Mouse (Mus musculus) lung, adult 18-20 months (tissue): Measurements from ENCODE around the gene Plod2.

Source experiments
- DNase-seq, 2 experiments: peaks; one replicate each; pipeline ENCODE4 v3.0.0; 2022; ENCODE audit warnings: mixed read lengths in 2 of 2

The Plod2 gene

DNA sequence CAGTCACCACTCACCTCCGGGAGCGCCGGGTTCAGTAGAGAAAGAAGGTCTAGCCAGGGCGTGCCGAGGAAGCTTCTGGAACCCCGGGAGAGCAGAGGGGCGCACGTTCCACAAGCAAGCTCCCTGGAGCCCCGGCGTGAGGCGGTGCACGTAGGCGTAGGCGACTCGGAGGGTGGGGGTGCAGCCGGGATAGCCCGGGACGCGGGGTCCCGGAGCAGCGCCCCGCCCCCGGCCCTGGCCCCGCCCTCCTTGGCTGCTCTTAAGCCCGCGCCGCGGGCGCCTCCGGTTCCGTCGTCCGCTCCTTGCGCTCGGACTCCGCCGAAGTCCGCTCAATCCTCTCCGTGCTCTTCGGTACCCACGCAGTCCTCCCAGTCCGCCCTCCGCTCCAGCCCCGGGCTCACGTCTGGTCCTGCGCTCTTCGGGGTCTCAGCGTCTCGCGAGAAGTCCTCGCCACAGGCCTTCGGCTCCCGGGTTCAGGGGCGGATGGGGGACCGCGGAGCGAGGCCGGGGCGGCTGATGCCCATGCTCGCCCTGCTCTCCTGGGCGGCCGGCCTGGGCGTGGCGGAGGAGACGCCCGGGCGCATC lies at the start of gene Plod2:
TSS of gene Plod2 (plus strand) at position 247 of the 585 bp plus-strand sequence.
- DNase-seq = peak; percentile 77 to 84

DNA sequence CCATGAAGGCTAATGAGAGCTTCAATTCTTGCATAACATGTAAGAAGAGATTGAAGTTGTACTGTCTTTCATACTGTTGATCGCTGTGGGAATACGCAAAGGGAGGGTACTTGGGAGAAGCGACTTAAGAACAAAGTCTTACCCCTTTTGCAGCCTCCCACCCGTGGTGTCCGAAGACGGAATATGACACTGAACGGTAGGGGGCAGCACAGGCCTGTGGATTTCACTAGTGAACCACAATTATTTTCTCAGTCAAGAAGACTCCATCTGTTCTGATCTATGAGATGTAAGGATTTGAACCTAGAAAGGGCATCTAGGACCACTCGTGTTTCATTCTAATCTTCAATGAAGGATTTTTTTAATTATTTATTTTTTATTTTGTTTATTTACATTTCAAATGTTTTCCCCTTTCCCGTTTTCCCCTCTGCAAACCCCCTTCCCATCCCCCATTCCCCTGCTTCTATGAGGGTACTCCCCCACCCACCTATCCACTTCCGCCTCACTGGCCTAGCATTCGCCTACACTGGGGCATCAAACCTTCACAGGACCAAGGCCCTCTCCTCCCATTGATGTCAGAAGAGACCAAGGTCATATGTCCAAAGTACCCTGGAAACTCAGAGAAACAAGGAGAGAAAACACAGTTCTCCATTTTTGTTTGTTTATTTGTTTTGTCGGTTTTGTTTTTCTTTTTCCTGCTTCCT lies 42.2 kb upstream of the Plod2 start:
- peak; percentile 66 to 77 for DNase-seq

DNA sequence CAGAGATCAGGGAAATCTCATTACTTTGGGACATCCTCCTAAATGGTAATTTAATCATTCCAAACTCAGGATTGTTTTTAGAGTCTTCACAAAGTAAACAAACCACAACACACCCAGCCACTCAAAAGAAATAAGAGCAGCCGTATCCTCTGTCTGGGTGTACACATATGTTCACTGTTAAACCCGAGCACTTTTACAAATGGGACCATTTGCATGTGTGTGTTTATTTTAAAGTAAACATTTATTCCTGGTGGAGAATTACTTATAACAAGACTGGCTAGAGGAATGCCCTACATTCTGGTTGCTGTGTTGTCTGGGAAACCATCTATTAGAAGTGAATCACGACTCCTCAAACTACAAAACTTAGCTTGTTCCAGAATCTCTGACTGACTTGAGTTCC lies 37.8 kb upstream of the Plod2 start:
- no peak for DNase-seq

DNA sequence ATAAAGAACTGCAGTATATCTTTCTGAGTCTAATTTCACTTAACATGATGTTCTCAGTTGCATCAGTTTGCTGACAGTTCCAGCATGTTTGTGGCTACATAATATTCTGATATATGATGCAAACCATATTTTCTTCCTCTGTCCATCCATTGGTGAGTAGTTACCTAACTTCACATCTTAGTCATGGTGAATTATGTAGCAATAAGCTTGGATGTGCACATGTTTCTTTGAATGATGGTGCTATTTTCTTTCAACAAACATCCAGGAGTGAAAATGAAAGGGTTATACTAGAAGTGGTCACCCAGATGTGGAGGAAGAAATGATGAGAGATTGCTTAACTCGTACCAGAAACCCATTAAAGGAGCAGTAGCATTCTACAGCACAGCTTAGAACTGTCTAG lies 37.1 kb upstream of the Plod2 start:
- no peak for DNase-seq

DNA sequence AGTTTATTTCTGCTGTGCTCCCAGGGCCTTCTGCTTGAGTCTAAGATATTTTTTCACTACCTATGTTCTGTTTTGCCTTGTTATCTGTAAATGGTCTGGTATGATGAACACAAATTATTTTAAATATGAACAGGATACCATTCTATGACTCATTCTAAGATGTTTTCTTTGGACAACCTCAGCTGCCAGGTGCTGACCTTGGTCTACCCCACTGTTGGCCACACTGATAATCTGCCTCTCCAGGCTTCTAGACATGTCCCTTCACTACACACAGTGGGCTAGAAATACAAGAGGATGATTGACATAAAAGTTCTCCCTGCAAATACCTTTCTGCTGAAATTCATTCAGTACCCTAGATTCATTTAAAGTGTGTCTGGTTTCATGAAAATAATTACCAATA lies 30.3 kb upstream of the Plod2 start:
- DNase-seq = no peak

DNA sequence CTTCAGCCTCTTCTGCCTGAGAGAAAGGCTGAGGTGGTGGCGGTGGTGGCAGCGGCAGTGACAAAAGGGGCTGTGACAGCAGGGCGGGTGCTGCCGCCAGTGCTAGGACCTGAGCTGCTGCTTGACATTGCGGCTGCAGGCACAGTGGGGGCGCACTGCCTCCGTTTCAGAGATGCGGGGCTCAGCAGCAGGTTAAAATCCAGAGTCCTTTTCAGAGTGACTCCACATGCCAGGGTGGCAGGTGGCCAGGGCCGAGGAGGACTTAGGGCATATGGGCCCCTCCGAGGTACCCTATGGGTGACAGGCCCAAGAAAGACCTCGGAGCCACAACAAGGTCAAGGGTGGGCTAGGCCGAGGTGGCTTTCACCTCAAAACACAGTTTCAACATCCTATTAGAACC lies 25.0 kb upstream of the Plod2 start:
- DNase-seq = no peak

DNA sequence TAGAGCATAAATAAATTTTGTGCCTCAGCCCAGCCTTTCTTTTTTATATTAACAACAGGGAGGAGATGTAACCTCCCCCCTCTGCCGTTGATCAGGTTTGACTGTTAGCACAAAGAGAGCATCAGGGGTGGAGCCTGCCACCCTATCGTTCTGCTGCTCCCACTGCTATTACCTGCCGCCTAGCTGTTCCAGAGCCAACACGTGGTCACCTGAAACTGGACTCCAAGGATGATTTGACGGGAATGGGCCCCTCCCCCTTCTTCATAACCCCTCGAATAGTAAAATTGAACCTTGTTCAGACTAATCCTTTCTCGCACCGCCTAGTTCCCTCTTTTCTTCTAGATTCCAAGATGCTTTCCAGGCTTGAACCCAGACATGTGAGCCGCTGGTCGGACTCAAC lies 21.3 kb upstream of the Plod2 start:
- no peak for DNase-seq

DNA sequence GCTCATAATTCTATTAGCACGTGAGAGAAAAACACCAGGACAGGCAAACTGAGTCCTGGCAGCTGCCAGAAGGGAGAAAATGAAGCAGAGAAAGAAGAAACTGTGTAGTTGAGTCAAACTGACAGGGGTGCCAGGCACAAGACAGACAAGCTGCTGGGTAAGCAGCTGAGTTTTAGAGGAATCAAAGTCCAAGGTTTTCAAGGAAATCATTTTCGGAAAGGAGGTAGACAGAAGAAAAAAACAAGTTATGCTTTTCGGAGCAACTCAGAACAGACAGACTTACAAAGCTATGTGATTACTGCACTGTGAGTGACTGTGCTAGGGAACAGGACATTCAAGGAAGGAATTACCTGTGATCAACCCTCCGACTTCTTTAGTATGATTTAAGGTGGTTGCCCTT lies 17.5 kb upstream of the Plod2 start:
- no peak for DNase-seq

DNA sequence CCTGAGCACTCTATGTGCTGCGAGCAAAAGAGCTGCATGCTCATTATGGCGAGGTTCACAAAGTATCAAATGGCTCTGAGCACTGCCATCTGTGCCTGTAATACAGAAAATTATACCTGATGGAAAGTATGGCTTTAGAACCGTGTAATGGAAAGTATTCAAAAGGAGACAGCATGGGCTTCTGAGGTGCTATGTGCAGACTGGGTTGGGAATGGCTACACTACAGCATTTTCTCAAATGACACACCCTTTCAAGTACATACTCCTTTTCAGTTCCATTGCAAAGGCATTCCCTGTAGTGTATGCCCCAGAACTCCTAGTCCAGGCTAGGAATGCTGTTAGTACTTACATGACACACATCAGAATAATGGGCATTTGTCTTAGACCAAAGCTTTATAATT lies 12.0 kb upstream of the Plod2 start:
- DNase-seq = no peak

DNA sequence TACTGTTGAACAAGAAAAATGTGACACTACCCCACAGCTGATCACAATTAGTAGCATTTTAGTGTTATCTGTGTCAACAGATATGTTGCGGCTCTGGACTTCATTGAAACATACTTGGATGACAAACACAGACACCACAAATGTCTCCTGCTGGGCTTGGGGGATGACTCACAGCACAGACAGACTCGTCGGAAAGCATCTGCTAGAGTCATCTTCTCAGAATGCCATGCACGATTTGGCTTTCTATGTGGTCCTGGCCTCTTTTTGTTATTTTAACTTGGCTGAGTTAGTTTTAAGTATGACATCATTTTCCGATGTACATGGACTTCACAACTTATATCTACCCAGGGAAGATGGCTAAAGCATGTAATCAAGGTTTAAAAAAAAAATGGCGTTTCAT lies 4.3 kb upstream of the Plod2 start:
- DNase-seq = no peak

DNA sequence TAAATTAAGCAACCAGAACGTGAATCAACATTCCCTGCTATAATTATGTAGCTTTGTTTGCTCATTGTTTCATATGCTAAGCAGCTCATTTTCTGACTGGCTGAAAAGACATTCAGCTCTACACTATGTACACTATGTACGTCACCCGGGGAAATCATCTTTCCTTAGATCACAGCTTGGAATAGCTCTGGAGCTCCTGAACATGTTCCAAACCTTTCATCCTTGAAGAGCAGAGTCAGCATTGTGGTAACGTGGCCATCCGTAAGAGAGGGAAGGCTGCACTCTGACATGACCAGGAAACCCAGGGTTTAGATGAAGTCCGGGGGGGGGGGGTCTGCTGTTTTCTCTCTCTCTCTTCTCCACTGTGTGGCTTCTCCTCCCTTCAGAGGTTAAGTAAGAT lies 3.8 kb upstream of the Plod2 start:
- no peak for DNase-seq

DNA sequence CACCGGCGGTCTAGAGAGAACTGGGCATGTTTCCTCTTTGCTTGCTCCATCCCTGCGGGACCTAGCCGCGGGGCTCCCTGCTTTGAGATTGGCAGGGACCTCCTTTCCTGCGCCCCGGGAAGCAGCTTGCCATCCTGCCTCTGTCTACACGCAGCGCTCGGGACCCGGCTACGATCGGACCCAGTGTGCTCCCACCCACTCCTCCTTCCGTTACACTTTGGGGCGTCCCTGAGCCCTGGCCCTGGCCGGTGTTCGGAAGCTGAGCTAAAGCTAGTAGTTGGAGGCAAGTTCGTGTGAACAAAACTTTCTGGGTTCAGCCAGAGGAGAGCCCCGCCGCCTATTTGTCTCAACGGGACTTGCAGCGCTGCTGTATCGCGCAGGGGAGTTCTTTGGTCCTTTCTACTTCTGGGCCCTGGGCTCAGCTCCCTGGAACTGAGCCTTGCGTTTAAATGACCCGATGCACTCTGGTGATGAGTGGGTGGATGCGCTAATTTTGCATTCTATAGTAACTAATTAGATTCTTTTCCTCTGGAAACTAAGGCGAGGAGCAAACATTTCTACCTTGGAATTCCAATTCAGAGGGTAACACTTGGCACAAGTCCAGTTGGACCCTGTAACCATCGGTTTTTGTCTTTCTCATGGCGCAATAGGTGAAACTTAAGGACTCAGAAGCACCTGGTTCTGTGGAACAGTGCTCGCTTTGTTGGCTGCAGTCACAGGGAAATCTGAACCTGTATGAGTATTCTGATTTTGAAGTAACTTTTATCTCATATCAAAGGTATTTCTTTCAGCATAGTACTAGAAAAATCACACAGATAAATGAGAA lies 781 bp downstream of the Plod2 start:
- DNase-seq = peak; percentile 36 to 48

DNA sequence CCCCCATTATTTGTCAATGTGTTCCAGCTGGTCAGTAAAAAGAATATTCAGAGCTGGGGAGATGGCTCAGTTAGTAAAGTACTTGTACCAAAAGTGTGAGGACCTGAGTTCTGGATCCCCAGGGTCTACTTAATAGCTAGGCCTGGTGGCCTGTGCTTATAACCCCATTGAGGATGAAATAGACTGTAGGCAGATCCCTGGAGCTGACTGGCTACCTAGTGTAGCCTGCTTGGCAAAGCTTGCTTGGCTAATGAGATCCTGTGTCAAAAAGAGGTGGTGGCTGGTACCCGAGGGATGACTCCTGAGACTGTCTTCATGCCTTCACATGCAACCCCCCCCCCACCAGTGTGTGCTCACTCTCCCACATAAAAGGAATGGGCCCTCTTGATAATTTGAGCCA lies 2.1 kb downstream of the Plod2 start:
- DNase-seq = no peak

DNA sequence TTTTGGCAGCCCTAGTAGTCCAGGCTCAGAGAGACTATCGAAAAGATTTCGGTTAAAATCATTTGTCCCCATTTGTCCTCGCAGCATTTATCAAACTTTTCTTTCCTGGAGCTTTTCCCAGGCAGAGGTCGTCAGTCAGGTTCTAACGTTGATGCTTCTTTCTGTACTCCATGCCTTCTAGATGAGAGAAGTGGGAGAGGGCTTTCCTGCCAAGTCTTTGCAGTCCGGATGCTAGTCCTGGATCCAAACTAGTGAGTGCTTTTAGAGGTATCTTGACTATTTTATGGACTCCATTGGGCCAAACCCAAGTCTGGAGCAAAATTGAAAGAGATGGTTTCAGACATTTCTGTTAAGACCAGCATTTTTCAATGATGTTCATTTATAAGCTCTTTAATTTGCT lies 3.0 kb downstream of the Plod2 start:
- no peak for DNase-seq

DNA sequence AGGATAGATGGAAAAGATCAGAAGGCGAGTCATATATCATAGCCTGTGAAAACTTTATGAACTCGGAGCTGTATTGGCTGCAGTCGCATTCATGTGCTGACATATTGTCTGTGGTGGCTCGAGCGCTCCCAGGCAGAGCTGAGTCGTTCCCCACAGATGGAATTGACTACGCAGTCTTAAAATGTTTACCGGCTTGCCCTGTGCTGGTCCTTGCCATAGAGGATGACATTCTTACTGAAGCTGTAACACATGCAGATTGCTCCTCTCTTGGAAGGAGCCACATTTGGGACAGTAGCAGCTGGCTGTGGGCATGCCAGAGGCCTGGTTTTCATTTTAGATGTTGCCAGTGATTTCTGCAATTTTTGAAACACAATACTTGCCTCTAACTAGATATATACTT lies 4.4 kb downstream of the Plod2 start:
- DNase-seq = no peak

DNA sequence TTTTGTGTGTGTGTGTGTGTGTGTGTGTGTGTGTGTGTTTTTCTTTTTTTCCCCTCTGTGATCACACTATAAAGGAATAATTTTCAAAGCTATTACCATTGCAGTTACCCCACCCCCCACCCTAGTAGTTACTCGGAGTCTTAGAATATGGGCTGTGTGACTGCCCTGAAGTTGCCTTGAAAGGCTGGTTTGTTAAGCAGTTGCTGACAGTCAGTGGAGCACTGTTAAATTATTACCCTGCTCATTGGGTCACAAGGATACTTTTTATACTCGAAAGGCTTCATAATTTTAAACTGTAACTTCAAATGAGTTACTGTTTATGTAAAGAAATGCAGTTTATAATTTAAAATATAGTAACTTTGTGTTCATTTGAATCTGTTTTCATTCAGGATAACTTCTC lies 5.1 kb downstream of the Plod2 start:
- DNase-seq = no peak

DNA sequence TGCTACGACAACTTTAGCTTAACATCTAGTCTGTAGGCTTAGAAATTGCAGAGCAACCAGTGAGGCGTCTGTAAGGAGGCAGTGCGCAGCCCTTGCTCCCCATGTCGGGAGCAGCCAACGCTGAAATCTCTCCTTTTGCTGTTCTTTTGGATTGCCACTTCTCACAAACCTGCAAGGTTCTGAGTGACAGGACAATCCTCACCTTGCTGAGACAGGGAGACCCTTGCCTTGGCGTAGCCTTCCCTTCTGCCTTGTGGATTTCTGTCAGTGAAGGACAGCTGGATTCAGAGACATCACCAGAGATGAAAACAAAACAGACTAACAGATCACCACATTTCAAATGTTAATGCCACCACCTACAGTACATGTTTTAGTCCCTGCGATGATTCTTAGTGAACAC lies 5.8 kb downstream of the Plod2 start:
- no peak for DNase-seq

DNA sequence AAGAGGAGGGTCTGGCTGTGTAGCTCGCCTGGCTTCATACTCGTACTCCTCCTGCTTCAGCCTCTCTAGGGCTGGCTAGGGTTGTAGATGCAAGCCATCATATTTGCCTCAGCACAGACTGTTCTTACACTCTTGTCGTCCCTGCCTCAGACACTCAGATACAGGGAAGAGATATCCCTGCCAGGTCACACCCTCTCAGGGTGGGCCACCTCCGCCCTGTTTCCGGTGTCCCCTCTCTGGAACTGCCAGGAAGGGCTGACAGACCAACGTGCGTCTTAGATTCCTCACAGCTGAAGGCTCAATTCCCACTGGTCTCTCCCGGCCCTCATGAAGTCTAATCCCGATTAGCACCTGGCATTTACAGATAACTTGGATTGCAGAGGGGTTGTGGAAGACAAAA lies 6.6 kb downstream of the Plod2 start:
- DNase-seq = peak; percentile 52 to 69

DNA sequence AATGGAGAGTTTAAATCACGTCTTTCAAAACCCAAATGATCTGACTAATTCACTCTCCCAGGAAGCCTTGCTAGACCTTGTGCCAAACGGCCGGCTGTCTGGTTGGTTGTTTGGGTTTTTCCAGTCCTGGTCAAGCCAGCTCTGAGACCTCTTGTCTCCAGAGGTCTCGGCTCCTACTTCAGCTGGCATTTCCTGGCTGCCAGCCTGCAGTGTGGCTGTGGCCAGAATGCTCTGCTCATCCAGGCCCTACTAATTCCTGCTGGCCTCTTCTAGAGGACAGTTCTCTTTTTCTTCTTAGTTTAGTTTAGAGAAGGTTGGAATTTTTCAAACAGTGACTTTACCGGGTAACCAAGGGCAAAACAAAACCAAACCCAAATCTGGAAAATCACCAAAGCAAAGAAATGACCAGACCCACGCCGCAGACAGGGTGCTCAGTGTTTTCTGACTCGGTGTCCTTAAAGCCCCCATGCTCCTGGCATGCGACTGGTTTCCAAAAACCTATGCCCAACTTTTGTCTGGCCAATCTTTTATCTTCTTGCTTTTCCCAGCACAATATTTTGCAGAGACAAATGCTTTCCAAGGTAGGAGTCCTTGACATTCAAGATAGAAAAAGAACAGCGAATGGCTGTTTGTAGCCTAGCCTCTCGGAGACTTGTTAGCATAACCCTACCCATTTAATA lies 7.9 kb downstream of the Plod2 start:
- DNase-seq = peak; percentile 47 to 60

DNA sequence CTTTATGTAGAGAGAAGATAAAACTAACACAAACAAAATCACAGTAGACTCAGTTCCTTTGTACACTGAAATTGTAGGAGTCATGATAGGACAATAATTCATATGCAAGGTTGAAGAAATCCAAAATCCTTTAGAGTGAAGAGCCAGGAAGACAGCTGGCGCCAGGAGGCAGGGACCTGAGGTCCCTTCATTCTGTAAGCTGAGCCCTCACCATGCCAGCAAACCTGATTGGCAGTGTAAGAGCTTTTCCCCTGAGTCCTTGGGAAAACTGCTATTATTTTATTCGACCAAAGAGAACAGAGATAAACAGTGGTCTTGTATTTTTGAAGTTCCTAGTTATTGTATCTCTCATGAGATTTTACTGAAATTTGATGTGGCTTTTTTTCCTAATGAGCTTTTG lies 9.0 kb downstream of the Plod2 start:
- DNase-seq = no peak

DNA sequence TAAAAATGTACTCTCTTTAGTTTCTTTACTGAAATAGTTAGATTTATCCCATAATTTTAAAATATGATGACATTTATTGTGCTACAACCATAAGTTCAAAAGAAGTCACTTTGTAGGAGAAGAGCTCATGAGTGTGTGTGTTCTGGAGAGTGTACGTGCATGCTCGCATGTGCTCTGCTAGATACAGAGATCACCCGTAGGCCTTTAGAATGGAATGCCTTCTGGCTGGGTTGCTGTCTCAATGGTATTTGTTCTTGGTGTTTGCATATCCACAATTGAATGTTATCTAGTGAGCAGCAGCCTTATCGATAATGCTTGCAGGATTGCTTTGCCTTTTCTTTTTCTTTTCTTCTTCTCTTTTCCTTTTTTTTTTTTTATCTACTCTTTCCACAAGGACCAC lies 9.6 kb downstream of the Plod2 start:
- no peak for DNase-seq

DNA sequence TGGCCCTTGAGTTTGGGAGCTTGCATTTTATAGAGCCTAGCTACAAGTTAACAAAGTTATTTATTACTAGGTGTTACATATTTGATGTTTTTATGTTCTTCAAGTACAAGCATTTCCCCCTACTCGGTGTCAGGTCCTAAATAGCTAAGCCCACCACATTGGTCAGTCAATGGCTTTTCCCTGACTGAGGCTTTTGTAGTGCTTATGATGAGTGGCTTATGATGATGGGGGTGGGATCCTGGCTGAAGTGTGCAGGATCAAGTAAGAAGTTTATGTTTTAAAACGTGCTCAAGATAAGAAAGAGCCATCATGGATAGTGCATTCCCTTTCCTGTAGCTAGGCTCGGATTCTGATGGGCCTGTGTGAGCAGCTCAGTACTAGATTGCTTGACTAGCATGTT lies 10.7 kb downstream of the Plod2 start:
- no peak for DNase-seq
